Mouse (Mus musculus) kidney, postnatal 0 days (tissue): ENCODE data around the gene Cnr2. TPM values are rescaled to one million over a fixed set of nuclear protein-coding genes. Genes with fewer than 3 reads are reported as not detected.

Experiments
- ATAC-seq: fragments of 200-750 bp; cut with Nextera tagmentation; replicated peaks from 2 replicates; pipeline ENCODE4 v1.8.0; 2017; ENCODE audit warnings: low read depth, moderate number of reproducible peaks, moderate TSS enrichment, moderate library complexity; ENCODE audit not compliant: low FRiP score
- DNase-seq: peaks from one replicate; pipeline ENCODE4 v3.0.0-alpha.2; 2016; ENCODE audit warnings: low spot score
- H3K27ac ChIP-seq: fragments of 300-500 bp; sonication (generic); 2 replicates; pipeline ENCODE4 v1.5.1; 2014; ENCODE audit warnings: mild to moderate bottlenecking
- H3K27me3 ChIP-seq: fragments of 300-500 bp; sonication (generic); 2 replicates; pipeline ENCODE4 v1.6.1; 2014; ENCODE audit warnings: low read length, mixed read lengths; ENCODE audit not compliant: insufficient read depth
- H3K36me3 ChIP-seq: fragments of 300-500 bp; sonication (generic); 2 replicates; pipeline ENCODE4 v1.6.1; 2014; ENCODE audit warnings: low read length, mixed read lengths; ENCODE audit not compliant: insufficient read depth
- H3K4me1 ChIP-seq: fragments of 300-500 bp; sonication (generic); replicated peaks from 2 replicates; pipeline ENCODE4 v1.6.1; 2014; ENCODE audit warnings: antibody characterized with exemption, low read length, mixed read lengths; ENCODE audit not compliant: insufficient read depth
- H3K4me2 ChIP-seq: fragments of 300-500 bp; sonication (generic); 2 replicates; pipeline ENCODE4 v1.6.1; 2014; ENCODE audit warnings: mild to moderate bottlenecking, low read length, moderate library complexity, mixed read lengths
- H3K4me3 ChIP-seq: fragments of 300-500 bp; sonication (generic); replicated peaks from 2 replicates; pipeline ENCODE4 v1.5.1; 2014; ENCODE audit warnings: low read depth, low read length
- H3K9ac ChIP-seq: fragments of 300-500 bp; sonication (generic); 2 replicates; pipeline ENCODE4 v1.6.1; 2014; ENCODE audit warnings: low read depth, low read length
- H3K9me3 ChIP-seq: fragments of 300-500 bp; sonication (generic); replicated peaks from 2 replicates; pipeline ENCODE4 v1.6.1; 2016; ENCODE audit warnings: low read length, inconsistent platforms, mixed read lengths
- CTCF ChIP-seq: IDR thresholded peaks from 2 replicates; pipeline ENCODE4 v1.5.1; 2016; ENCODE audit warnings: antibody characterized with exemption, low read depth, mild to moderate bottlenecking, moderate library complexity
- WGBS: fragments of 180-500 bp; shearing (Covaris S2); extraction: QIAGEN DNeasy Blood & Tissue Kit; methylation state at CpG from one replicate; pipeline ENCODE4 v1.1.7; 2014; 5-methylcytosine and 5-hydroxymethylcytosine counted together
- polyA plus RNA-seq: library from polyadenylated mRNA; unstranded; fragments of >200 nt; fragmentation: Nextera tagmentation; extraction: Ambion mirVana; gene quantifications from 2 replicates; pipeline ENCODE4 v1.2.1, GENCODE M21; 2015

Gene Cnr2
- polyA plus RNA-seq: 0.68 and 0.70 TPM in 2 replicates

DNA sequence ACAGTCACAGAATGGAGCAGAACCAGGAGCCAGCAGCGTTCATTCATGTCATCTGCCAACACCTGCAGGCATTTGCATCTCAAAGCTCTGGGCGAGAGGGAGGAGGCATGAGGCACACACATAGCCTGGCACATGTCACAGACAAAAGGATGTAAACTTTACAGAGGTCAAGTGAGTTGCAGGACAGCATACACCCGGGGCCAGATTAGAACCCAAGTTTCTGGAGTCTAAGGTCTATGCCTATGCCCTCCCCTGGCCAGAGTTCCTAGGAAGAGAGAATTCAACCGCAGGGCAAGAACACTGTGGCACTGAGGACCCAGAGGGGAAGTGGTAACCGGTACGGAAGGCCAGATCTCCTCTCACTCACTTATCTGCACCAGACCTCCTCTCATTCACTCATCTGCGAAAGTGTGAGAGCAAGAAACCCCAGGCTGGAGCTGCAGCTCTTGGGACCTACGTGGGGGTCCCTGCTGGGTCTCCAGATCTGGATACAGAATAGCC lies at the start of gene Cnr2:
TSS of gene Cnr2 (plus strand) at position 324 of the 501 bp plus-strand sequence.
- H3K4me1 ChIP-seq: no peaks in the 10 kb centered on the region; the same call in 1 of the 2 replicates
- H3K36me3 ChIP-seq: no peaks in the 10 kb centered on the region
- no peak within 1 kb of the TSS for H3K4me2 ChIP-seq
- H3K27me3 ChIP-seq: no peaks in the 10 kb centered on the region
- H3K4me3 ChIP-seq: no peak within 1 kb of the TSS
- H3K9ac ChIP-seq: no peak within 1 kb of the TSS
- 54% methylated on average over 8 of the region's 8 CpGs for WGBS
- ATAC-seq (no peak), DNase-seq (no peak)
- H3K9me3 ChIP-seq: no peaks in the 10 kb centered on the region
- no peak for TF ChIP-seq CTCF
- no peak within 1 kb of the TSS for H3K27ac ChIP-seq

DNA sequence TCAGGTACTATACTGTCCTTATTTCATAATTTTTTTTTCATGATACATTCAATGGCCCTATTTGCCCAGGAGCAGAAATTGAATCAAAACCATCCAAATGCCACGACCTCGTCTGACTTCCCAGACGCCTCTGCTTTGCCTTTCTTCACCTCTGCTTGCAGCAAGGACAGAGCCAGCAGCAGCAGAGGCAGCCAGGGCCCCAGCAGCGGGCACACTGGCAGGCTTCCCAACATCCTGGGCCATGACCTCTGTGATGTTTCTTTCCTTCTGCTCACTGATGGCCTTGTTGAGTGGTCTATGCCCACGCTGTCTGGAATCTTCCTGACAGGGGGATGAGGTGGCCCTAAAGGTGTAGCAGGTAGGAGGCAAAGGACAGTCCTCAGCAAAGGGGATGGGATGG lies 47.6 kb upstream of the Cnr2 start:
- H3K9ac ChIP-seq: no peak overlapping the region
- no peak for ATAC-seq
- H3K27me3 ChIP-seq: no peaks in the 10 kb centered on the region
- TF ChIP-seq CTCF: no peak
- no peak overlapping the region for H3K4me3 ChIP-seq
- no peaks in the 10 kb centered on the region for H3K9me3 ChIP-seq
- no peak for DNase-seq
- H3K36me3 ChIP-seq: no peaks in the 10 kb centered on the region
- 56% methylated on average over 5 of the region's 5 CpGs for WGBS
- no peak overlapping the region for H3K27ac ChIP-seq
- no peak overlapping the region for H3K4me2 ChIP-seq
- no peaks in the 10 kb centered on the region for H3K4me1 ChIP-seq

DNA sequence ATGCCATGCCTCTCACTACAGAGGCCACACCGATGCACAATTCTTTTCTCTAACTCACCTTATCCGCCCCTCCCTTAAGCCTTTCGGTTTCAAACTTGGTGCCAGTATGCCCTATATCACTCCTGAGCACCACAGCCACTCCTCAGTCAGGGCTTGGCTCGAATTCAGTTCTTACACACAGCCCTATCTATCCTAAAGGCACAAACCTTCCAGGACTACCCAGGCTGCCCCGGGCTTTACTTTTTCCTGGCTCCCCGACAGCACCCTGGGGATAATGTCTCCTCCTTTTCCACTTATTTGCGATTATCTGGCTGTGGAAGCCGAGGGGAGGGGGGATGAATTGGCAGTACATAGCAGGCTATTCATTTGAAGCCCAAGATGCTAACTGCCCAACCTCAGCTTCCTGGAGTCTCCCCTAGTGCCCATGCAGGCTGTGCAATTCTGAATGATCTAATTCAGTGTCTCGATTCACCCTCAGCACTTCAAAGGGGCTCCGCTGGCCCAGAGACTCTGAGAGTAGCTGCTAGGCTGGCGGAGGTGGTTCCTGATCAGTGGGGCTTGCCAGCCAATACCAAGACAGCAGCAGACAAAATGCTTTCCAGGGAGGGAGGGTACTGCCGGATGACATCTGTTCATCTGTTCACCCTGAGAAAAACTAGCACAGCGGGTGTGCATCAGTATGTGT lies 44.6 kb upstream of the Cnr2 start:
- no peak for ATAC-seq
- Histone ChIP-seq H3K36me3 (no peaks in the 10 kb centered on the region), H3K9me3 (no peaks in the 10 kb centered on the region), H3K4me1 (no peaks in the 10 kb centered on the region), H3K4me2 (no peak overlapping the region), H3K4me3 (no peak overlapping the region), H3K27me3 (no peaks in the 10 kb centered on the region), H3K27ac (peak overlapping the region; percentile 13; the same call in 1 of the 2 replicates), H3K9ac (0 out of 2 replicates have a peak overlapping the region, but pooled peaks have one; percentile 8)
- WGBS: 33% methylated on average over 13 of the region's 13 CpGs
- TF ChIP-seq CTCF: no peak
- DNase-seq: no peak

DNA sequence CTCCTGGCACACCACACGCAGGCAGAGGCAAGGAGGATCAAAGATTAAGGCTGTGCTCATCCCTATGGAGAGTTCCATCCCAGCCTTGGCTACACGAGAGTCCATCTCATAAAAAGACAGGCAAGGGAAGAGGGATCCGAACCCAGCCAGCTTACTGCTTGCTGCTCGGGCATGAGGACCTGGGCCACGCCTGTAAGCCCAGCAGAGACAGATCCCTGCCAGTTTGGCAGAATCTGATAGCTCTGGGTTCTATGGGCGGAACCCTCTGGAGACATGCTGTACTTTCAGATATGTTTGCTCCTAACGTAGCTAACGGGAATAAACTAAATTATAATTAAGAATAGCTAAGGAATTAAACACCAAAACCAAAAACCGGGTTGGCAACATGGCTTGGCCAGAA lies 43.3 kb upstream of the Cnr2 start:
- no peak overlapping the region for H3K9ac ChIP-seq
- H3K4me3 ChIP-seq: no peak overlapping the region
- WGBS: 89% methylated on average over 9 of the region's 9 CpGs
- no peak overlapping the region for H3K4me2 ChIP-seq
- no peak for TF ChIP-seq CTCF
- H3K27me3 ChIP-seq: no peaks in the 10 kb centered on the region
- no peaks in the 10 kb centered on the region for H3K4me1 ChIP-seq
- H3K27ac ChIP-seq: no peak overlapping the region
- H3K36me3 ChIP-seq: no peaks in the 10 kb centered on the region
- ATAC-seq (no peak), DNase-seq (no peak)
- no peaks in the 10 kb centered on the region for H3K9me3 ChIP-seq

DNA sequence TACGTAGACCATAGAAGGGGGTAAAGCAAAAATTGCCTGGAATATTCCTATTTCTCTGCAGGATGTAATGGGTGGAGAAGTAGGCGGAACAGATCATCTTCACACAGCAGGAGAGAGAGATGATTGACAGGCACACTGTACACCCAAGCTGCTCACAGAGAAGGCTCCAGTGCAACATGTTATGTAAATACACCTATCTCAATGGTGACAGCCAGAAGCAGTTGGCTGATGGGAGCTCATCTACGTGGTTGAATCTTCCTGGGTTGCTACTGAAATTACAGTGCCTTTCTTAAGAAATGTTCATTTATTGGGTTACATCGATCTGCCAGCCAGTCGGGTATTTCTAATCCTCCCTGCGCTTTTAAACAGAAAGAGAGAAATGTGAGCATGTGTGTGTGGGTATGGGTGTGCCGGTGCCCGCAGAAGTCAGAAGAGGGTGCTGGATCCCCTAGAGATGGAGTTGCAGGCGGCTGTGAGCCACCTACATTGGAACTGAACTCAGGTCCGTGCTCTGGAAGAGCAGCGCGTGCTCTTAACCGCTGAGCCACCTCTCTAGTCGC lies 41.1 kb upstream of the Cnr2 start:
- no peaks in the 10 kb centered on the region for H3K27me3 ChIP-seq
- DNase-seq: no peak
- H3K9me3 ChIP-seq: no peaks in the 10 kb centered on the region
- peaks cover 11% of the 10 kb centered on the region for H3K4me1 ChIP-seq
- no peak for ATAC-seq
- no peak for TF ChIP-seq CTCF
- H3K9ac ChIP-seq: no peak overlapping the region
- no peak overlapping the region for H3K4me2 ChIP-seq
- H3K27ac ChIP-seq: no peak overlapping the region
- WGBS: 92% methylated on average over 14 of the region's 14 CpGs
- no peaks in the 10 kb centered on the region for H3K36me3 ChIP-seq
- H3K4me3 ChIP-seq: no peak overlapping the region

DNA sequence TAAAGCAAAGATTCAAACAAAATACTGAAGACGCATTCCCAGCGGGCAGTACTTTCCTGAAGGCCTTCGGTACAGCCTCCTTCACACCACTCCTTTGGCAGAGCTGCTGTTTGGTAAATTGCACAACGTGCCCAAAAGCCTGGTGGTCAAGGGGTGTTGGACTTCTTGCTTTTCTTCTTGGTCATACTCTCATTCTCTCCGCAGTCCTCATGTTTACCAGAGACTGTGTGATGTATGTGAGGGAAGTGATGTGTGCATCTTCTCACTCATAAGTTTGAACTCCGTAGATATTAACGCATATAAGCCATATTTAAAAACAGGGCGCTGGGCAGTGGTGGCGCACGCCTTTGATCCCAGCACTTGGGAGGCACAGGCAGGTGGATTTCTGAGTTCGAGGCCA lies 40.6 kb upstream of the Cnr2 start:
- no peak for ATAC-seq
- no peak overlapping the region for H3K9ac ChIP-seq
- 73% methylated on average over 11 of the region's 11 CpGs for WGBS
- H3K9me3 ChIP-seq: no peaks in the 10 kb centered on the region
- DNase-seq: no peak
- peak overlapping the region; percentile 96; the same call in 1 of the 2 replicates for H3K4me3 ChIP-seq
- no peak for TF ChIP-seq CTCF
- peak overlapping the region; percentile 99; the same call in 1 of the 2 replicates for H3K27ac ChIP-seq
- peaks cover 15% of the 10 kb centered on the region for H3K4me1 ChIP-seq
- H3K27me3 ChIP-seq: no peaks in the 10 kb centered on the region
- no peaks in the 10 kb centered on the region for H3K36me3 ChIP-seq
- H3K4me2 ChIP-seq: peak overlapping the region; percentile 86; the same call in 1 of the 2 replicates
